Mouse (Mus musculus): Measurements from ENCODE around the gene Lrrc59.
A peak's percentile ranks its signal among the peaks of the same experiment; 100 is the strongest.

GRCm38 (mm10) chr11:94676754-94677606, 47.4 kb downstream of the Lrrc59 start, which contains the start of gene Xylt2:
- no peak for TF ChIP-seq CTCF (IDR thresholded peaks at IDR 0.05; ENCODE audit: control insufficient read depth, insufficient read depth, low read length)
- TF ChIP-seq POLR2A (IDR thresholded peaks at IDR 0.05; ENCODE audit: borderline replicate concordance, control insufficient read depth, low read depth, low read length) = peak; percentile 52; the same call in 1 of the 2 replicates
